Mouse (Mus musculus) left cerebral cortex, postnatal 4 days (tissue): ENCODE measurements at regions not wholly inside any gene's neighbourhood (a gene's known extent, or its start where the extent isn't known, plus 50 kb on each side); places are given as distances from the start of the nearest gene placed in this dataset.

Experiments used
- DNase-seq: peaks from one replicate; pipeline ENCODE4 v3.0.0-alpha.2; 2022
- intact Hi-C: fragments of 180-260 bp; cut with DNase I; formaldehyde crosslinking; loops from one replicate; pipeline ENCODE4 v1.15.1; 2025

GRCm38 (mm10) chr12:77912863-77913554 lies 281.0 kb upstream of the Gm6657 start:
- intact Hi-C loops, result no loop called here
- DNase-seq, result no peak

GRCm38 (mm10) chr12:77928729-77929128 lies 265.3 kb upstream of the Gm6657 start:
- intact Hi-C loops, result no loop called here
- peak; percentile 69 for DNase-seq

GRCm38 (mm10) chr12:77929571-77929970 lies 264.5 kb upstream of the Gm6657 start:
- intact Hi-C loops, result no loop called here
- no peak for DNase-seq

- intact Hi-C loops, result no loop called here
- DNase-seq, result no peak
These were observed 250.1 kb upstream of the Gm6657 start for GRCm38 (mm10) chr12:77943960-77944359.

- intact Hi-C loops, result no loop called here
These were observed 244.5 kb upstream of the Gm6657 start for GRCm38 (mm10) chr12:77949474-77950017.

GRCm38 (mm10) chr12:77952492-77952891 lies 241.6 kb upstream of the Gm6657 start:
- no peak for DNase-seq
- intact Hi-C loops, result no loop called here

More at GRCm38 (mm10) chr12:77949474-77950017, 244.5 kb upstream of the Gm6657 start:
- peak; percentile 44 for DNase-seq

- intact Hi-C loops, result no loop called here
- peak; percentile 18 for DNase-seq
These were observed 231.4 kb upstream of the Gm6657 start for GRCm38 (mm10) chr12:77962631-77963030.

GRCm38 (mm10) chr12:77968543-77968942 lies 225.5 kb upstream of the Gm6657 start:
- intact Hi-C loops, result no loop called here
- DNase-seq, result no peak

GRCm38 (mm10) chr12:77970026-77970425 lies 224.0 kb upstream of the Gm6657 start:
- no peak for DNase-seq
- intact Hi-C loops, result no loop called here

- no peak for DNase-seq
- intact Hi-C loops, result no loop called here
These were observed 221.9 kb upstream of the Gm6657 start for GRCm38 (mm10) chr12:77972165-77972564.

- DNase-seq, result no peak
- intact Hi-C loops, result no loop called here
These were observed 217.1 kb upstream of the Gm6657 start for GRCm38 (mm10) chr12:77976952-77977351.

GRCm38 (mm10) chr12:77986738-77987137 lies 207.3 kb upstream of the Gm6657 start:
- intact Hi-C loops, result no loop called here
- no peak for DNase-seq

GRCm38 (mm10) chr12:77989766-77990165 lies 204.3 kb upstream of the Gm6657 start:
- no peak for DNase-seq
- intact Hi-C loops, result no loop called here

GRCm38 (mm10) chr12:77991627-77992026 lies 202.4 kb upstream of the Gm6657 start:
- intact Hi-C loops, result no loop called here

GRCm38 (mm10) chr12:77994176-77994575 lies 199.9 kb upstream of the Gm6657 start:
- intact Hi-C loops, result no loop called here

More at GRCm38 (mm10) chr12:77991627-77992026, 202.4 kb upstream of the Gm6657 start:
- peak; percentile 35 for DNase-seq

GRCm38 (mm10) chr12:77997916-77998315 lies 196.1 kb upstream of the Gm6657 start:
- intact Hi-C loops, result no loop called here

More at GRCm38 (mm10) chr12:77994176-77994575, 199.9 kb upstream of the Gm6657 start:
- no peak for DNase-seq

GRCm38 (mm10) chr12:78000401-78000800 lies 193.6 kb upstream of the Gm6657 start:
- no peak for DNase-seq
- intact Hi-C loops, result no loop called here

More at GRCm38 (mm10) chr12:77997916-77998315, 196.1 kb upstream of the Gm6657 start:
- DNase-seq, result no peak

- intact Hi-C loops, result no loop called here
- peak; percentile 32 for DNase-seq
These were observed 192.2 kb upstream of the Gm6657 start for GRCm38 (mm10) chr12:78001846-78002245.

- intact Hi-C loops, result no loop called here
These were observed 160.3 kb upstream of the Gm6657 start for GRCm38 (mm10) chr12:78033766-78034165.

GRCm38 (mm10) chr12:78046582-78046981 lies 147.5 kb upstream of the Gm6657 start:
- intact Hi-C loops, result no loop called here
- no peak for DNase-seq

More at GRCm38 (mm10) chr12:78033766-78034165, 160.3 kb upstream of the Gm6657 start:
- DNase-seq, result no peak

GRCm38 (mm10) chr12:78055956-78056355 lies 138.1 kb upstream of the Gm6657 start:
- DNase-seq, result peak; percentile 68
- intact Hi-C loops, result no loop called here

- no peak for DNase-seq
- intact Hi-C loops, result no loop called here
These were observed 136.9 kb upstream of the Gm6657 start for GRCm38 (mm10) chr12:78057166-78057565.
